Mouse (Mus musculus) stomach, embryonic 15.5 days (tissue): Measurements from ENCODE around the gene Ccl1. TPM values are rescaled to one million over a fixed set of nuclear protein-coding genes. Genes with fewer than 3 reads are reported as not detected.

Experiments
- ATAC-seq: fragments of 200-750 bp; cut with Nextera tagmentation; 2 replicates; pipeline ENCODE4 v1.8.0; 2017; ENCODE audit warnings: low read depth, moderate number of reproducible peaks, moderate TSS enrichment; ENCODE audit not compliant: insufficient read depth, low FRiP score
- H3K27ac ChIP-seq: fragments of 300-500 bp; sonication (generic); 2 replicates; pipeline ENCODE4 v1.5.1; 2015; ENCODE audit warnings: mild to moderate bottlenecking, inconsistent platforms
- H3K27me3 ChIP-seq: fragments of 300-500 bp; sonication (generic); replicated peaks from 2 replicates; pipeline ENCODE4 v1.6.1; 2015; ENCODE audit warnings: inconsistent platforms
- H3K36me3 ChIP-seq: fragments of 300-500 bp; sonication (generic); 2 replicates; pipeline ENCODE4 v1.6.1; 2015; ENCODE audit warnings: inconsistent platforms
- H3K4me1 ChIP-seq: fragments of 300-500 bp; sonication (generic); 2 replicates; pipeline ENCODE4 v1.6.1; 2015; ENCODE audit warnings: inconsistent platforms
- H3K4me2 ChIP-seq: fragments of 300-500 bp; sonication (generic); 2 replicates; pipeline ENCODE4 v1.6.1; 2015; ENCODE audit warnings: mild to moderate bottlenecking, inconsistent platforms
- H3K4me3 ChIP-seq: fragments of 300-500 bp; sonication (generic); replicated peaks from 2 replicates; pipeline ENCODE4 v1.5.1; 2015; ENCODE audit warnings: inconsistent platforms
- H3K9ac ChIP-seq: fragments of 300-500 bp; sonication (generic); 2 replicates; pipeline ENCODE4 v1.6.1; 2015; ENCODE audit warnings: inconsistent platforms
- H3K9me3 ChIP-seq: fragments of 300-500 bp; sonication (generic); 2 replicates; pipeline ENCODE4 v1.6.1; 2016; ENCODE audit warnings: inconsistent platforms
- WGBS: fragments of 180-500 bp; shearing (Covaris S2); methylation state at CpG from one replicate; pipeline ENCODE4 v1.1.7; 2015; 5-methylcytosine and 5-hydroxymethylcytosine counted together
- polyA plus RNA-seq: library from polyadenylated mRNA; unstranded; fragments of >200 nt; fragmentation: Nextera tagmentation; extraction: Ambion mirVana; gene quantifications from 2 replicates; pipeline ENCODE4 v1.2.1, GENCODE M21; 2015

The Ccl1 gene
- polyA plus RNA-seq, 1 experiment from 2014 or later = not detected

GRCm38 (mm10) chr11:82253421-82253820 is 52.1 kb downstream of the Ccl1 start:
- Histone ChIP-seq H3K27ac (no peak overlapping the region), H3K4me2 (no peak overlapping the region), H3K9me3 (no peaks in the 10 kb centered on the region), H3K36me3 (no peaks in the 10 kb centered on the region), H3K4me1 (no peaks in the 10 kb centered on the region), H3K4me3 (no peak overlapping the region), H3K27me3 (no peaks in the 10 kb centered on the region), H3K9ac (no peak overlapping the region)
- ATAC-seq = no peak
- WGBS = 16% methylated on average over 4 of the region's 4 CpGs

GRCm38 (mm10) chr11:82251251-82251650 is 54.2 kb downstream of the Ccl1 start:
- no peaks in the 10 kb centered on the region for H3K9me3 ChIP-seq
- H3K27me3 ChIP-seq = no peaks in the 10 kb centered on the region
- no peak overlapping the region for H3K4me2 ChIP-seq
- 69% methylated on average over 6 of the region's 6 CpGs for WGBS
- H3K9ac ChIP-seq = no peak overlapping the region
- no peak overlapping the region for H3K27ac ChIP-seq
- no peak overlapping the region for H3K4me3 ChIP-seq
- no peak for ATAC-seq
- no peaks in the 10 kb centered on the region for H3K4me1 ChIP-seq
- H3K36me3 ChIP-seq = no peaks in the 10 kb centered on the region

DNA sequence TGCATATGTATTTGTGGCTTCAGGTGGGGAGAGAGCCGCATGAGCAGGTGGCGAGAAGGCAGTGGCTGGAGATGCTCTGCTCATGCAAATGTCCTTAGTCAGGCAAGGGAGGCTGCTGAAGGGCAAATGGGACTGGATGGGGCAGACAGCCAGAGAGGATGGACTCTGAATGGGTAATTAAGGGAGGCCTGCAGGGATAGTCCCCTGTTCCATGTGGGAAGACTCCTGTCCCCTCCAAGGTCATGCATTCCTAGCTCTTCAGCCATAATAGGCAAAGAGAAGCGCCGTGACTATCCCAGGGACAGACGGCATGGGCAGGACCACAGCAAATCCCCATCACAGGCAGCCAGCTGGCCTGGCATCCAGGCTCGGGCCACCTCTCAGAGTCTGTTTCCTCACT is 55.5 kb downstream of the Ccl1 start:
- H3K36me3 ChIP-seq = no peaks in the 10 kb centered on the region
- no peaks in the 10 kb centered on the region for H3K27me3 ChIP-seq
- H3K4me1 ChIP-seq = no peaks in the 10 kb centered on the region
- no peak overlapping the region for H3K4me2 ChIP-seq
- no peak overlapping the region for H3K9ac ChIP-seq
- ATAC-seq = no peak
- no peak overlapping the region for H3K27ac ChIP-seq
- no peak overlapping the region for H3K4me3 ChIP-seq
- no peaks in the 10 kb centered on the region for H3K9me3 ChIP-seq
- 82% methylated on average over 6 of the region's 6 CpGs for WGBS

DNA sequence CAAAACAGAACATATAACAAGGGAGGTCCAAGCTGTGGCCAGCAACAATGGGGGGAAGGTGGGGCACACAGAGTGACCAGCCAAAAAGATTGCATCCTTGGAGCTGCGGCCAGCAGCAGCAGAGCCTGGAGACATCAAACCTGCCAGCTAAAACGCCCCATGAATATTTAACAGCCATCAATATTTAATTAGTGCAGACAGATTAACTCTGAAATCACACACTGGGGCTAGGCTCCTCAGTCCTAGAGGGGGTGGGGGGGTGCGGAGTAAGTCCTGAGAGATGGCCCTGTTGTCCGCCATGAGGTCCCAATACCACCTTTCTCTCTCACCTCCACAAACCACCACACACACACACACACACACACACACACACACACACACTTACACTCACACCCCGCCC is 68.1 kb downstream of the Ccl1 start:
- WGBS = 65% methylated on average over 5 of the region's 5 CpGs

GRCm38 (mm10) chr11:82235551-82236207 is 69.8 kb downstream of the Ccl1 start:
- Histone ChIP-seq H3K9ac (no peak overlapping the region), H3K4me1 (no peaks in the 10 kb centered on the region), H3K4me3 (no peak overlapping the region), H3K36me3 (no peaks in the 10 kb centered on the region), H3K27me3 (no peaks in the 10 kb centered on the region; the same call in none of the 2 replicates), H3K9me3 (no peaks in the 10 kb centered on the region), H3K27ac (no peak overlapping the region), H3K4me2 (no peak overlapping the region)
- ATAC-seq = no peak
- WGBS = 33% methylated on average over 2 of the region's 2 CpGs

More for the DNA sequence above, 68.1 kb downstream of the Ccl1 start:
- Histone ChIP-seq H3K36me3 (no peaks in the 10 kb centered on the region), H3K4me2 (no peak overlapping the region), H3K4me1 (no peaks in the 10 kb centered on the region), H3K27me3 (no peaks in the 10 kb centered on the region; the same call in none of the 2 replicates), H3K9ac (no peak overlapping the region), H3K4me3 (no peak overlapping the region), H3K27ac (no peak overlapping the region), H3K9me3 (no peaks in the 10 kb centered on the region)
- ATAC-seq = no peak

- Histone ChIP-seq H3K27me3 (no peaks in the 10 kb centered on the region; the same call in none of the 2 replicates), H3K9me3 (no peaks in the 10 kb centered on the region)
Observed at GRCm38 (mm10) chr11:82233991-82234390, 71.5 kb downstream of the Ccl1 start.

DNA sequence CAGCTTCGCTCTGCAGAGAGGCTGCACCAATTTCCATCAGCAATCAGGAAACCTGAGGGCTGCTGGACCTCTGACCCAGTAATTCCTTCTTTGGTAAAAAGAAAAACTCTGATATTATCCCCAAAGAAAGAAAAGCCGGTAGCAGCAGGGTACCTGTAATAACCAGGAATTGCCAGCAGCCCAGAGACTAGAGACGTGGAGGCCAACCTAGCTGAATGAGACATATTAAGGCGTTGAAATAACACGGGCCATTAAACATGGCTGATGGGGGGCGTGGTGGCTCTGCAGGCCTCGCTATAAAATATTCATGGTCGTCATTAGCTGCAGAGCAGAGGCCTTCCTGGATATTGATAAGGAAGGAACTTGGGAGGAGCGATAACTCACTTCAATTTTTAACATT is 78.5 kb downstream of the Ccl1 start:
- H3K9me3 ChIP-seq = no peaks in the 10 kb centered on the region
- no peaks in the 10 kb centered on the region for H3K36me3 ChIP-seq
- H3K9ac ChIP-seq = no peak overlapping the region
- H3K4me3 ChIP-seq = no peak overlapping the region
- no peaks in the 10 kb centered on the region for H3K27me3 ChIP-seq
- WGBS = 79% methylated on average over 9 of the region's 9 CpGs
- no peak for ATAC-seq
- H3K4me2 ChIP-seq = no peak overlapping the region
- H3K27ac ChIP-seq = no peak overlapping the region
- no peaks in the 10 kb centered on the region for H3K4me1 ChIP-seq

More at GRCm38 (mm10) chr11:82233991-82234390, 71.5 kb downstream of the Ccl1 start:
- Histone ChIP-seq H3K4me2 (no peak overlapping the region), H3K36me3 (no peaks in the 10 kb centered on the region), H3K4me1 (no peaks in the 10 kb centered on the region), H3K9ac (no peak overlapping the region), H3K4me3 (no peak overlapping the region), H3K27ac (no peak overlapping the region)
- WGBS = 50% methylated on average over 6 of the region's 6 CpGs
- no peak for ATAC-seq

DNA sequence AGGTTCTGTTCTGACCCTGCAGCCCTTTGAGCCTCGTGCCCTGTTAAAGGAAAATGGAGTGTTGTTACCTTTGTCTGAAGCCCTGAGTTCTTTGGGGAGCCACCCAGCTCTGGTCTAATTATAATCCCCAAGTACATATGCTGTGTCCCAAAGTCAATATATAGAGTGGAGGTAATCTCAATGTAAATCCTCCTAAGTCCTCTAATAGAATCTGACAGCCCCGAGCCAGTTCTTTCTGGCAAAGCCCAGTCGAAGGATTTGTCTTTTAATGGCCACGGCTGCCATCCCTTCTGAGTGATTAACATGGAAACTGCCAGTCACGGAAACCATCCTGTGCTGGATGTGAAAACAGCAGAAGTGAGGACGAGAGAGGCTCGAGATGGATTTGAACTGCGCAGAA is 79.6 kb downstream of the Ccl1 start:
- Histone ChIP-seq H3K9me3 (no peaks in the 10 kb centered on the region), H3K36me3 (no peaks in the 10 kb centered on the region), H3K4me2 (no peak overlapping the region), H3K9ac (no peak overlapping the region), H3K4me3 (no peak overlapping the region), H3K27ac (no peak overlapping the region), H3K27me3 (no peaks in the 10 kb centered on the region), H3K4me1 (no peaks in the 10 kb centered on the region)
- no peak for ATAC-seq
- WGBS = 60% methylated on average over 8 of the region's 8 CpGs

- Histone ChIP-seq H3K9ac (no peak overlapping the region), H3K4me2 (no peak overlapping the region), H3K4me3 (no peak overlapping the region), H3K36me3 (no peaks in the 10 kb centered on the region), H3K4me1 (no peaks in the 10 kb centered on the region), H3K27me3 (no peaks in the 10 kb centered on the region), H3K9me3 (no peaks in the 10 kb centered on the region), H3K27ac (no peak overlapping the region)
- no peak for ATAC-seq
- WGBS = 43% methylated on average over 2 of the region's 2 CpGs
Observed at GRCm38 (mm10) chr11:82216531-82216930, 89.0 kb downstream of the Ccl1 start.

DNA sequence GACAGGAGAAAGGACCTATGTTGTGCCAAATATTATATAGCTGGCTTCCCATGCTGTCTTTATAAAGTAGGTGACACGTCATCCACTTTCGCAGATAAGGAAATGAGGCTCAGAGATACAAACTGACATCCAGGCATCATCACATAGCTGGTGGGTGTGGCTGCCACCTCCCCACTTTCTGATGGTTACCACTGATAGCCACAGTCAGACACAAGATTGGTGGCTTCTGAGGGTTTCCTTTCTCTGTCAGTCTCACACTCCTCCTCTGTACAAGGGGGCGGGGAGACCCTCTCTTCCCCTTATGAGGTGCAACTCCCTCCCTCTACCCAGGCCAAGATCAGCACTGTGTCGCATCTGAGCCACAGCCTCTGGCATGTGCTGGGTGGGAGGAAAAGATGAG is 91.1 kb downstream of the Ccl1 start:
- Histone ChIP-seq H3K4me3 (no peak overlapping the region), H3K27me3 (no peaks in the 10 kb centered on the region), H3K9me3 (no peaks in the 10 kb centered on the region), H3K36me3 (no peaks in the 10 kb centered on the region), H3K27ac (no peak overlapping the region), H3K4me1 (no peaks in the 10 kb centered on the region), H3K9ac (no peak overlapping the region), H3K4me2 (no peak overlapping the region)
- 61% methylated on average over 4 of the region's 4 CpGs for WGBS
- no peak for ATAC-seq

DNA sequence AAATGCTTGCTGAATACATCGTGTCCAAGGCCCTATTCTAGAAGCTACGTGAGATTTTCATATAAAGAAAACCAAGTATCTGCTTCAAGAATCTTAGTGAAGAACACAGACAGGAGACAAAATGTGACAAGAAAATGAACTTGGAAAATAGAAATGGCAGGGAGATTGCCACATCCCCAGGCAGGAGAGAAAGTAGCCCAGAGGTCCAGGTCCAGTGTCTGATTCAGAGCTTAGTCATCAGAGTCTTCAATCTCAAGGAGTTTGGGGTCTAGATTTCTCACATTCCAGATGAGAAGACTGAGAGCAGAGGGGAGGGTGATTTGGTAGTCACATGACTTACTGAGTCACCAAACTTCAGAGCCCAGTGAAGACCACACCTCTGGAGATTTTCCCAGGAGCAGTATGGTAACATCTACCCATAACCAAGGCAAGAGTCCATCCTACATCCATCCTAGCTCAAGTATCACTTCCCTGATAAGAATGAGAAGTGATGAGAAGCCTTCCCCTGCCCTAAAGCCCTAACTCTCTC is 98.5 kb downstream of the Ccl1 start:
- Histone ChIP-seq H3K4me2 (no peak overlapping the region), H3K9me3 (no peaks in the 10 kb centered on the region), H3K9ac (no peak overlapping the region), H3K4me1 (no peaks in the 10 kb centered on the region), H3K27ac (no peak overlapping the region), H3K36me3 (no peaks in the 10 kb centered on the region), H3K27me3 (no peaks in the 10 kb centered on the region), H3K4me3 (no peak overlapping the region)
- WGBS = 95% methylated on average over 2 of the region's 2 CpGs
- no peak for ATAC-seq

GRCm38 (mm10) chr11:82205221-82205620 is 100.3 kb downstream of the Ccl1 start:
- no peak overlapping the region for H3K4me2 ChIP-seq

More at GRCm38 (mm10) chr11:82205221-82205620, 100.3 kb downstream of the Ccl1 start:
- whole genome bisulfite sequencing = 89% methylated on average over 6 of the region's 6 CpGs
- Histone ChIP-seq H3K27ac (no peak overlapping the region), H3K9me3 (no peaks in the 10 kb centered on the region), H3K4me1 (no peaks in the 10 kb centered on the region), H3K27me3 (no peaks in the 10 kb centered on the region), H3K36me3 (no peaks in the 10 kb centered on the region), H3K9ac (no peak overlapping the region), H3K4me3 (no peak overlapping the region)
- ATAC-seq = no peak
